Mouse (Mus musculus) hindbrain, embryonic 13.5 days (tissue): ENCODE measurements around the gene Slc5a1. TPM values are rescaled to one million over a fixed set of nuclear protein-coding genes. Genes with fewer than 3 reads are reported as not detected.

Experiments used
- ATAC-seq: fragments of 200-750 bp; cut with Nextera tagmentation; 2 replicates; pipeline ENCODE4 v1.8.0; 2017; ENCODE audit warnings: moderate TSS enrichment; ENCODE audit not compliant: low FRiP score
- H3K27ac ChIP-seq: fragments of 300-500 bp; sonication (generic); 2 replicates; pipeline ENCODE4 v1.5.1; 2015; ENCODE audit warnings: inconsistent platforms, mild to moderate bottlenecking, moderate library complexity
- H3K27me3 ChIP-seq: fragments of 300-500 bp; sonication (generic); 2 replicates; pipeline ENCODE4 v1.6.1; 2015; ENCODE audit warnings: mild to moderate bottlenecking, inconsistent platforms
- H3K36me3 ChIP-seq: fragments of 300-500 bp; sonication (generic); 2 replicates; pipeline ENCODE4 v1.6.1; 2015; ENCODE audit warnings: mild to moderate bottlenecking, inconsistent platforms
- H3K4me1 ChIP-seq: fragments of 300-500 bp; sonication (generic); replicated peaks from 2 replicates; pipeline ENCODE4 v1.6.1; 2015; ENCODE audit warnings: inconsistent platforms
- H3K4me2 ChIP-seq: fragments of 300-500 bp; sonication (generic); 2 replicates; pipeline ENCODE4 v1.6.1; 2015; ENCODE audit warnings: inconsistent platforms, mild to moderate bottlenecking, moderate library complexity
- H3K4me3 ChIP-seq: fragments of 300-500 bp; sonication (generic); 2 replicates; pipeline ENCODE4 v1.5.1; 2015; ENCODE audit warnings: mild to moderate bottlenecking, inconsistent platforms
- H3K9ac ChIP-seq: fragments of 300-500 bp; sonication (generic); 2 replicates; pipeline ENCODE4 v1.6.1; 2015; ENCODE audit warnings: mild to moderate bottlenecking, inconsistent platforms
- H3K9me3 ChIP-seq: fragments of 300-500 bp; sonication (generic); 2 replicates; pipeline ENCODE4 v1.6.1; 2016; ENCODE audit warnings: inconsistent platforms
- WGBS: fragments of 180-500 bp; shearing (Covaris S2); methylation state at CpG from one replicate; pipeline ENCODE4 v1.1.7; 2015; 5-methylcytosine and 5-hydroxymethylcytosine counted together
- polyA plus RNA-seq: library from polyadenylated mRNA; unstranded; fragments of >200 nt; fragmentation: Nextera tagmentation; extraction: Ambion mirVana; gene quantifications from 2 replicates; pipeline ENCODE4 v1.2.1, GENCODE M21; 2015

Slc5a1 gene
- polyA plus RNA-seq: 0.04 TPM in 1 of 2 replicates, not detected in the other

DNA sequence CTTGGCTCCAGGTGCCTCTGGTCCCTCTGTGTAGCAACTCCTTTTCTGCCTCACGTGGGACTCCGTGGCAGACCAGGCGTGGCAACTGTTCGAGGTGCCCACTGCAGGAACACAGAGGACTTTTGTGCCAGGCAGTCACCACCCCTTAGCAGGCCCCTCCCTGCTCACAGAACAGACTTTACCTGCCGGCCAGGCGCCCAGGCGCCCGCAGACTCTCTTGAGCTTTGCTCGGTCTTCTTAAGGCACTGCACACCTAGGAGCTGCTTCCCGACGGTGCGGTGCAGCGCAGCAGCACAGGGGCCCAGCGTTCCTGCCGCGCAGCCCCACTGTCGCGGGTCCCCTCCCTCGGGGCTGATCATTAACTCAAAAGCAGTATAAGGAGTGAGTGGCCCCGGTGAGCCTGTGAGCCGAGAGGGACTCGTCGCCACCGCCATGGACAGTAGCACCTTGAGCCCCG, at the start of gene Slc5a1:
Slc5a1 (plus strand) TSS at position 195 of the 457 bp plus-strand sequence.
- WGBS: 15% methylated on average over 25 of the region's 25 CpGs
- H3K4me3 ChIP-seq: peak within 1 kb of the TSS; percentile 16
- H3K9ac ChIP-seq: no peak within 1 kb of the TSS
- peaks cover 6% of the 10 kb centered on the region for H3K4me1 ChIP-seq
- no peak for ATAC-seq
- no peaks in the 10 kb centered on the region for H3K36me3 ChIP-seq
- H3K27me3 ChIP-seq: peaks cover 36% of the 10 kb centered on the region
- no peak within 1 kb of the TSS for H3K27ac ChIP-seq
- H3K9me3 ChIP-seq: no peaks in the 10 kb centered on the region
- peak within 1 kb of the TSS; percentile 36 for H3K4me2 ChIP-seq

DNA sequence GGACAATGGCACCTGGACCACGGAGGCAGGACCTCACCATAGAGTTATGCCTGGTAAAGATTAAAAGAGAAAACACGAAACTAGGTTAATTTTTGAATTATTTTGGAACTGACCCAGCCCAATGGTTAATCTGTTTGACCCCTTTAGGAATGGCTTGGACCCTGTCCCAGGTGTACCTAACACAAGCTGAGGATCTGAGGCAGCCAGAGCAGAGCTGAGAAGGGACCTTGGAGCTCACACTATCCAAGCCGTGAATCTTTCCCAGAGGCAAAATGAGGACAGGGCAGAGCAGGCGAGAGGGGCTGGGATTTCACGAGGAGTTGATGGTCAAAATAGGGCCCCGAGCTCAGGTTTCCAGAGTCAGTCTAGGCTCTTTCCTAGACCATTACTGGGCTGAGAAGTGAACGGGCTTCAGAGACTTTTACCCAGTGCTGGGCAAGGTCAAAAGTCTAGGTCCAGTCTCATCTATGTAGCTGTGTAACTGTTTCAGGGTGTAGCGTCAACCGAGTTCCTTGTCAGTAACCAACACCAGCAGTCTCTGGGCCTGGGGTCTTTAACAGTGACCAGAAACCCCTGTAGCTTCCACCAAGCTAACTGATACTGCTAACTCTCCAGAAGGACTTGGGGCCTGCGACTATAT, 47.8 kb upstream of the Slc5a1 start:
- no peaks in the 10 kb centered on the region for H3K36me3 ChIP-seq
- H3K4me3 ChIP-seq: no peak overlapping the region
- H3K4me1 ChIP-seq: no peaks in the 10 kb centered on the region
- H3K27ac ChIP-seq: no peak overlapping the region
- no peak for ATAC-seq
- H3K9ac ChIP-seq: no peak overlapping the region
- no peaks in the 10 kb centered on the region for H3K9me3 ChIP-seq
- H3K4me2 ChIP-seq: no peak overlapping the region
- WGBS: 89% methylated on average over 10 of the region's 10 CpGs
- H3K27me3 ChIP-seq: no peaks in the 10 kb centered on the region

DNA sequence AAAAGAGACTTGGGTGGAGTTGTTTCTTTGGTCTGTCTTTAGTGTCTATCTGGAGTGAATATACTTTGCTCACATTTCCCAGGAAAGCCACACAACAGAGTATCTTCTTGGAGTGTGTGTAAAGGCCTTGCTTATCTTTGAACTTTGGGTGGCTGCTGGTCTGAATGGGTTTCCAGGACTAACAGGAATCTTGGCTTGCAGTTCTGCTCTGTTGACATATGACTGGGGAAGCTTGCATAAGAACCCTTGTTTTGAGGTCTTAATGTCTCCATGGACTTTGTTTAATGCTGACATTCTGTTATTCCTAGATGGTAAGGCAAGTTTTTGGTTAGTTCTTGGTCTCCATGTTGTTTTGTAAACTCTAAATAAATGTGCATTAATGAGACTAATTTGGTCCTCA, 33.9 kb upstream of the Slc5a1 start:
- H3K27ac ChIP-seq: no peak overlapping the region
- no peaks in the 10 kb centered on the region for H3K4me1 ChIP-seq
- no peaks in the 10 kb centered on the region for H3K9me3 ChIP-seq
- no peaks in the 10 kb centered on the region for H3K27me3 ChIP-seq
- no peaks in the 10 kb centered on the region for H3K36me3 ChIP-seq
- ATAC-seq: no peak
- no peak overlapping the region for H3K4me2 ChIP-seq
- no peak overlapping the region for H3K9ac ChIP-seq
- H3K4me3 ChIP-seq: no peak overlapping the region

DNA sequence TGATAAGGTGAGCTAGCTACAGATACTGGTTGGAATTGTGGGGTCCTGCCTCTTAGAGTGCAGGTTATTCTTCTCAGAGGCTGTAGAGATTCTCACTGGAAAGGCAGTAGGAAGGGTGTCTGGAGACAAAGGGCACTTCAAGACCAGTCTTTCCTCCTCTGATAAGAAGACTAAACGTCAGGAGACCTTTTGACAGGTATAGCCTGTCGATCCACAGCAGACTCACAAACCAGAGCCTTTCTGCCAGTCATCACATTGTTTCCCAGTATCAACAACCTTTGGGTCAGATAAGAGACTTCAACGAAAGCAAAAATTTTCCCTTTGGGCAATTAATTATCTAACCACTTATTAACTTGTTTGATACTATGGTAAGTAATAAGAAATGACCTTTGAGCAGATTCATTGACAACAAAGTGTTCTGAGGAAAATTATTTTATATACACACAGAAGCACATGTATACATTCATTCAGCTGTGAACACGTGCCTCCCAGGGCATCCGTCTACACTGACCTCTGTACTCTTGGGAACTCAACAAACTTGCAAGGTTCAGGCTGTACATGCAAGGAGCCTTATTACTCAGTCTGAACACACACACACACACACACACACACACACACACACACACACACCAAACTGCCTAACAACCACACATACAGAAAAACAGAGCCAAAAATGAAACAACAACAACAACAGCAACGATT, 27.4 kb upstream of the Slc5a1 start:
- H3K9me3 ChIP-seq: no peaks in the 10 kb centered on the region
- no peak overlapping the region for H3K4me2 ChIP-seq
- H3K4me1 ChIP-seq: no peaks in the 10 kb centered on the region
- H3K9ac ChIP-seq: no peak overlapping the region
- no peaks in the 10 kb centered on the region for H3K27me3 ChIP-seq
- H3K27ac ChIP-seq: no peak overlapping the region
- H3K4me3 ChIP-seq: no peak overlapping the region
- H3K36me3 ChIP-seq: no peaks in the 10 kb centered on the region
- 90% methylated on average over 6 of the region's 6 CpGs for WGBS
- ATAC-seq: no peak

DNA sequence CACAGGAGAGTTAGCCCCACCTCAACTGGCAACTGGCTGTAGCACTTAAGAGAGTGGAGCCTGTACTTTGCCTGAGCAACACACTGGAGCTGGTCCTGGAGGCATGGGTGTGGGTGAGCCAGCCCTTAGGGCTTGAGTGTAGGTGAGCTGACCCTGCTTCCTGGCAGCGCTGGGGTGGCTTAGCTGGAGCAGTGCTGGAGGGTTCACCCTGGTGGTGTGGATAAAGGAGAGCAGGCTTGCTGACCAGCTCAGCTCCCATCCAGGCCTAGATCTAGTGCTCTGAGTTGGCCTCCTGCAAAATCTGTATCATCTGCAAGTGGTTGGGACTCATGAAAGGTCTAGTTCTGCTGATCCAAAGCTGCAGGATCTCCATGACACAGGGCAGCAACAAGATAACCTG, 21.1 kb upstream of the Slc5a1 start:
- no peaks in the 10 kb centered on the region for H3K36me3 ChIP-seq
- H3K4me3 ChIP-seq: no peak overlapping the region
- no peak overlapping the region for H3K27ac ChIP-seq
- no peaks in the 10 kb centered on the region for H3K27me3 ChIP-seq
- H3K4me2 ChIP-seq: no peak overlapping the region
- H3K4me1 ChIP-seq: no peaks in the 10 kb centered on the region
- 86% methylated on average over 1 of the region's 1 CpGs for WGBS
- no peaks in the 10 kb centered on the region for H3K9me3 ChIP-seq
- no peak for ATAC-seq
- H3K9ac ChIP-seq: no peak overlapping the region

DNA sequence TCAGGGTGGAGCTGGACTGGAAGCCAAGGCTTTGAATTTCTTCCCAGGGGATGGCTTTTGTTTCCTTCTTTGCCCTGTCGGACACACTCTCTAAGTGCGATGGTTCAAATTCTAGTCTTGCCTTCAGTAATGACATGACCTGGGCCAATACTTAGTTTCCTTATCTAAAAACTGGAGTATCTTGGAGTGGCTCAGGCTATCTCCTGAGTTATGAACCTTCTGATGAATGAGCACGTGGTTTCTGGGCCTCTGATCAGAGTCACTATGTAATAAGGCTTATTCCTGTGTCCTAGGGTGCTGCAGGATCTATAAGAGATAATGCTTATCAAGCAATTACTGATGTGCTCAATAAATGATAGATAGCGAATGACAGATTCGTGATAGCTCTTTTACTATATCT, 19.4 kb upstream of the Slc5a1 start:
- no peak overlapping the region for H3K27ac ChIP-seq
- no peaks in the 10 kb centered on the region for H3K27me3 ChIP-seq
- H3K9me3 ChIP-seq: no peaks in the 10 kb centered on the region
- H3K9ac ChIP-seq: no peak overlapping the region
- H3K36me3 ChIP-seq: no peaks in the 10 kb centered on the region
- H3K4me1 ChIP-seq: no peaks in the 10 kb centered on the region
- H3K4me3 ChIP-seq: no peak overlapping the region
- ATAC-seq: no peak
- WGBS: 90% methylated on average over 5 of the region's 5 CpGs
- H3K4me2 ChIP-seq: no peak overlapping the region

DNA sequence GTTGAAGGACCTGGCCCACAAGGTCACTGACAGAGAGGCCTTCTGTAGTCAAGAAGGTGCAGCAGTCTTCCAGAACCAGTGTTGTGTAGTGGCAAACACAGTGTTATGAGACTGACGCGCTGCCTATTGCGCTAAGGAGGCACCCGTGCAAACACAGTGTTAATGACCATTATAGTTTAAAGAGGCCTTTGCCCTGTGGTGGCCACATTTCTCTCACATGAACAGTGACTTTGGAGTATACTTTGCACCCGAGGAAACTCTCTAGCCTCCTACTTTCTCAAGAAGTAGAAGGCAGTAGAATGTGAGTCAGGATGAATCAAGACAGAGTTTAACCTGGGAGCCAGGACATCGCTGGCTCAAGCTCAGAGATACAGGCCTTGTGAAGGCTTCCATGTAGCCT, 12.7 kb upstream of the Slc5a1 start:
- Histone ChIP-seq H3K36me3 (no peaks in the 10 kb centered on the region), H3K9ac (no peak overlapping the region), H3K4me1 (no peaks in the 10 kb centered on the region), H3K4me2 (no peak overlapping the region), H3K4me3 (no peak overlapping the region), H3K27me3 (no peaks in the 10 kb centered on the region), H3K9me3 (no peaks in the 10 kb centered on the region), H3K27ac (no peak overlapping the region)
- 87% methylated on average over 6 of the region's 6 CpGs for WGBS
- no peak for ATAC-seq

DNA sequence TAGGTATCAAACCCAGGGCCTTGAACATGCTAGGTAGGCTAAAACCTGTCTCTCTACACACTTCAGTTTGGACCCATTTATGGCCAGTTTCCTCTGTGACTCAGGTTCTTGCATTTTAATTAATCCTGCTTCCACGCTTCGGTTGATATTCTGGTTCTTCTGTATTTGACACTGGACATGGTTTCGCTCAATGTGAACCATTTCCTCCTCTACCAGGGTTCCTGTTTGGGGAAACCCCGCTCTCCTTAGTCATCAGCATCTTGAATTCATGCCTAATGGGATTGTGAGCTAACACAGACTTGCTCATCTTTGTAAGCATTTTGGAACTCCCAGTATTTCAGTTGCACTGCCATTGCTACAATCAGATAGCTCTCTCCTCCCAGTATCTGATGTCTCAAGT, 8.7 kb upstream of the Slc5a1 start:
- no peaks in the 10 kb centered on the region for H3K27me3 ChIP-seq
- no peaks in the 10 kb centered on the region for H3K4me1 ChIP-seq
- H3K4me2 ChIP-seq: no peak overlapping the region
- no peak for ATAC-seq
- H3K36me3 ChIP-seq: no peaks in the 10 kb centered on the region
- H3K27ac ChIP-seq: no peak overlapping the region
- H3K9me3 ChIP-seq: no peaks in the 10 kb centered on the region
- no peak overlapping the region for H3K9ac ChIP-seq
- WGBS: 79% methylated on average over 4 of the region's 4 CpGs
- no peak overlapping the region for H3K4me3 ChIP-seq

DNA sequence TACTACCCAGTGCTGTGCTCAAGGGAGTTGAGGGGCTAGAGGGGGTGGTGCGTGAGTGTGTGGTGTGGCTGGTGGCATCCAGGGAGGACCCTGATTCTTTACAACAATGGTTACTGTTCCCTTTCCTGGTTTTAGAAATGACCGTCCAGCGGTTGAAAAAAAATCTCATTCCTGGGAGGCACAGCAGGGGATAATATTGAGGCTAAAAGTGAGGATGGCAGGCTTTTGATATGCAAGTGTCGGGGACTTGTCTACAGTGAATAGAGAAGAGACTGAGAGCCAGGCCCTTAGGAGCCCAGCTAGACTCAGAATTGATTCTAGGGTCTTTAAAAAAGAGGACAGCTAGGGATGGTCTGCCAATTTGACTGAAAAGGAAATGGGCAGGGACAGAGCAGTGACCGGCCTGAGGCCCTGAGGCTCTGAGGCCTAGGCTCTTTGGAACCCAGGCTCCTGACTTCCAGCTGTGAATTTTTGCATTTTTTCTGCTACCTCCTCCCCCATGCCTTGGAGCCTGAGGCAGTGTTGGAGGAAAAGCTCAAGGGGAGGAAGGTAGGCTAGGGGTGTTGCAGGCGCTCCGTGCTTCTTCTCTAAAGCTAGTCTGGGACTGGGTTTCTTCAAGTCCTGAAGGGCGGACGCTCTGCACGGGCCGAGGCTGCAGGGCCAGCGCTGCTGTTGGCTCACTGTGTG, 1.5 kb upstream of the Slc5a1 start:
- peaks cover 36% of the 10 kb centered on the region for H3K27me3 ChIP-seq
- no peaks in the 10 kb centered on the region for H3K36me3 ChIP-seq
- no peak overlapping the region for H3K9ac ChIP-seq
- WGBS: 25% methylated on average over 12 of the region's 12 CpGs
- no peaks in the 10 kb centered on the region for H3K9me3 ChIP-seq
- no peak overlapping the region for H3K27ac ChIP-seq
- no peak overlapping the region for H3K4me2 ChIP-seq
- no peak overlapping the region for H3K4me3 ChIP-seq
- ATAC-seq: no peak
- peaks cover 6% of the 10 kb centered on the region for H3K4me1 ChIP-seq

DNA sequence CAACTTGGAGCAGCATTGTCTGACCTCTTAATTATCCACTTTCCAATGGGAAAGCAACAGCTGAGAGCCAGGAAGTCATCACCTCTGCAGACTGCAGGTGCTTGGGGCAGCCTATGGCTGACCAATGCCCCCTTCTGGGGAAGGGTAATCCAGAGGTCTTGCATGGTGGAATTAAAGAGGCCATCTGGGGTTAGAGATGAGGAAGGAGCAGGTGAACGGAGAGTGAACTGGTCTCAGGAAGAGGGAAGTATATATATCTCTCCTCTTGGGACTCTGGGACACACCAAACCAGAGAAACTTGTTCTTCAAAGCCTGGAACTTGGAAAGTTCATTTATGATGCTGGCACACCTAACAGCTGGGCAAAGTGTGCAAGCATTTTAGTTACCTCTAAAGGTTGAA, 857 bp downstream of the Slc5a1 start:
- Histone ChIP-seq H3K4me1 (peaks cover 6% of the 10 kb centered on the region), H3K4me3 (no peak overlapping the region), H3K4me2 (no peak overlapping the region), H3K9me3 (no peaks in the 10 kb centered on the region), H3K9ac (no peak overlapping the region), H3K27me3 (peaks cover 36% of the 10 kb centered on the region), H3K36me3 (no peaks in the 10 kb centered on the region), H3K27ac (no peak overlapping the region)
- 55% methylated on average over 1 of the region's 1 CpGs for WGBS
- no peak for ATAC-seq

DNA sequence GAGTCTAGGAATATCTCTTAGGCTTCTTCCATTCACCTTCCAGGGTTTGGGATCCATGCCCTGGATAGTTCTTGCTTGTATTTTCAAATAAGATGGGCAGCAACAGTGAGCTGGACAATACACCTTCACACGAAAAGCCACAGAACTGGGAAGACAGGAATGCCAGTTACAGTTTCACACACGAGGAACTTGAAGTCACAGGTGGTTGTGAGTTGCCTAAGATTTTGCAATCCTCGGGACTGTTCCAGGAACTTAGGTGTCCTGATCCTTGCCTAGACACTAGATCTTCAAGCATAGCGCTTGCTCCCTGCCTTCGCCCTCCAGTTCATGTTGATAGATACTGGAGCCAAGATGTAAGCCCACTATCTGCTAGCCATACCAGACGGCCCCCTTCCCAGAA, 1.6 kb downstream of the Slc5a1 start:
- Histone ChIP-seq H3K36me3 (no peaks in the 10 kb centered on the region), H3K9ac (no peak overlapping the region), H3K4me1 (peaks cover 6% of the 10 kb centered on the region), H3K27me3 (peaks cover 36% of the 10 kb centered on the region), H3K9me3 (no peaks in the 10 kb centered on the region), H3K27ac (no peak overlapping the region), H3K4me2 (no peak overlapping the region), H3K4me3 (no peak overlapping the region)
- ATAC-seq: no peak
- 90% methylated on average over 6 of the region's 6 CpGs for WGBS

DNA sequence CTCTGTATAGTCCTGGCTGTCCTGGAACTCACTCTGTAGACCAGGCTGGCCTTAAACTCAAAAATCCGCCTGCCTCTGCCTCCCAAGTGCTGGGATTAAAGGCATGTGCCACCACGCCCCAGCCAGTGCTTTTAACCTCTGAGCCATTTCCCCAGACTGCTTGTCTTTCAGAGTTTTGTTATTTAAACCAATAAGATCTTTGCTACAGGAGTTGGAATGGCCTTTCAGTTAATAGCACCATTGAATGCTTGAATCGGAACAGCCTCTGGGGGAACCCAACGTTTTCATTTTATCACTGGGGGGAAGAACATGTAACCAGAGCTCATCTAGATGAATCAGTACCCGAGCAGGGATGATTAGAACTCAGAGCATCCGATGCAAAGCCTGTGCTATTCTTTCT, 3.0 kb downstream of the Slc5a1 start:
- Histone ChIP-seq H3K36me3 (no peaks in the 10 kb centered on the region), H3K4me1 (peaks cover 6% of the 10 kb centered on the region), H3K27ac (no peak overlapping the region), H3K4me3 (no peak overlapping the region), H3K4me2 (no peak overlapping the region), H3K9ac (no peak overlapping the region), H3K9me3 (no peaks in the 10 kb centered on the region), H3K27me3 (peaks cover 36% of the 10 kb centered on the region)
- ATAC-seq: no peak
- WGBS: 76% methylated on average over 6 of the region's 6 CpGs
